Mouse (Mus musculus): Measurements from ENCODE around the gene Nfic.
A peak's percentile ranks its signal among the peaks of the same experiment; 100 is the strongest.

Nfic gene

GRCm38 (mm10) chr10:81401205-81401520, 54.3 kb downstream of the Nfic start:
- no peak for DNase-seq

DNA sequence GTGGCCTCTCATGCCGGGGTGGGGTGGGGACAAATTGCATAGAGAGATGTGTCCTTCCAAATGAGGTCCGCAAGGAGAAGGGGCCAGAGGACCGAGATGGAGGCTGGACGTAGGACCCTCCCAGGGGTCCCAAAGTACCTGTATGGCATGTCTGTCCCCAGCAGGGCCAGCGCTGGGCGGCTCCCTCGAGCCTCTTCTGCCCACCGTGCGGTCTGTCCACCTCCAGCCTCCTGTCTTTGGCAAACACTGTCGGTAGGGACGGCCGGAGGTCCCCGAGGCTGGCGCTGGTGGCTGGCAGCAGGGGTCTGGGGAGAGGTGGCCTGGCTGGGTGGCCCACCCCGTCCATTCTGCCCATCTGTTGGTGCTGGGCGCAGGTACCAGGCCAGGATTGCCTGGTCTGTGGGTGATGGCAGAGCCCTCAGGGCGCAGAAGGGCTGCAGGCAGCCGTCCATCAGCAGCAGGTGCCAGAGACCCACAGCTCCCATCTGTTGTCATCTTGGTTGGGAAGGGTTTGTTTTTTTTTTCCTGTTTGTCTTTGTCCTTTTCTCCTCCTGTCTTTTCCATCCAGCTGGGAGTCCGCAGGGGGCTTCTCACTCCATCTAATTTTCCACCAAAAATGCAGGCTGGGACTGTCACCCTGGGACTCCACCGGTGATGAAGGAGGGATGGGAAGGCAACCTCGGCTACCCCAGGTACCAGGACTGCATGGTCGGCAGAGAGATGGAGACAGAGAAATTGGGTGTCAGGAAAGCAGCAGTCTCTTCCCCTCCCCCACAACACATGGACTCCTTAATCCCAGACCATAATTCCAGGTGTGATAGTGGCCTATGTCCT, 54.8 kb downstream of the Nfic start:
- no peak for DNase-seq

DNA sequence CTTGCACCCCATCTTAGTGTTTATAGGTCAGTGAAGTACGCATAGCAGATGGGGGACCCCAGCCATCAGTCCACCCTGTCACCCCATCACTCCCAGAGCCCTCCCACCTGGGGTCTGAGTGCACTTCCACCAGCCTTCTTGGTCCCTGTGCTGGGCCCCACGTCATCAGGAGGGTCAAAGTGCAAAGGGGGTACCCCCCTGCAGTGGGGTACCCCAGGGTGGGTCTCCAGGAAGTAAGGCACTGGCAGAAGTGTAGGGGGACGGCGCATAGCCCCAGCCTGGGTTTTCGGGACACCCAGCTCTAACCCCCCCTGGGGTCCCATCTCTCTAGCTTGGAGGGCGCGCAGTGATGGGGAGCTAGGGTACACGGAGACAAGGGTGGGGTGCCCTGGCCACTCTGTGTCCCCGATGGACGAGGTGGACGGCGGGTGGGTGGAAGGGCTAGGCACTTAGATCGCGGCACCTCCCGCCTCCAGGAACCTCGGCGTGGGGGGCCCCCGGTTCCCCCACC, 55.6 kb downstream of the Nfic start:
- no peak for DNase-seq

DNA sequence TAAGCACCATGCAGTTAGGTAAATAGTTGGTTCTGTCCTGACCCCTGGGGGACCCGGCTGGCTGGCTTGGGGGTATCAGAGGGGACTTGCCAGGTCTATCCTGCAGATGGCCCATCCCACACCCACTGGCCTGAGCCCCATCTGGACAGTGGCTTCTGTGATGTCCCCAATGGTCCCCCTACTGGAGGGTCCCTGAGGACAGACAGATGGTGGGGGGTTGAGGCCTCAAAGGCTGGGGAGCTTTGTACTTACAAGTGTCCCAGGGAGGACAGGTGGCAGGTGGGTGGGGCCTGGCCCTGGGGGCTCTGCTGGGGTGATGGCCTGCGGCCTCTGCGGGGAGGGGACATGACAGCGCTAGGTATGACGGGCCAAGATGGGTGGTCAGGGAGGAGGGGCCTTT, 56.1 kb downstream of the Nfic start:
- DNase-seq: no peak

DNA sequence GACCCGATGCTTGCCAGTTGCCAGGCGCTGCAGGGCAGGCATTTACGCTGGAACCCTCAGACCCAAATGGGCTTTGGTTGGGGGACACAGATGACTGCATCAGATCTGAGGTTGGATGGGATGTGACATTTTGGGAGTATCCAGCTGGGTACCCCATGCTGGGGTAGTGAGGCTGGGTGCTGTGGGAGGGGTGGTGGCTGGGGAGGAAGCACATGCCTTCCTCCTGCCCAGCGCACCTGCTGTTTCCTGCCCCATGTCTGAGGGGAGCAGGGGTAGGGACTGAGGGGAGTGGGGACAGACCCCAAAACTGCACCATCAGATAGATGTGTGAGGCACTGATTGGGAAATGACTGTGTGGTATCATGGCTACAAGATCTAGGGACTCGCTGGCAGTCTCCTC, 58.7 kb downstream of the Nfic start:
- no peak for DNase-seq

DNA sequence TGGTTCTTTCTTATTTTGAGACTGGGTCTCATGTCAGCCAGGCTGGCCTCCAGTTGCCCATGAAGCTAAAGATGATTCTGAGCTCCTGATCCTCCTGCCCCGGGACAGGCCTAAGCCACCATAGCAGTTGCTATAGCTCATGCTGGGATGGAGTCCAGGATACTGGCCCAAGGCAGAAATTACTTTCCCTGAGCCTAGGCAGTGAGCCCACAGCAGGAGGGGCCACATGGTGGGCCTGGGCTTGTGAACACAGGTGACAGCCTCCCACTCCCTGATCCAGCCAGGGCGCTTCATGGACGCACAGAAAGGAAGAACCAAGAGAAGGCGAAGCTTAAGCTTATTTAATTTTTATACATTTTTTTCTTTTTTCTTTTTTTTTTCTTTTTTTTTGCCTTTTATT, 59.6 kb downstream of the Nfic start:
- DNase-seq: no peak

GRCm38 (mm10) chr10:81395127-81395526, 60.3 kb downstream of the Nfic start:
- DNase-seq: peak; percentile 82

GRCm38 (mm10) chr10:81393456-81394063, 61.9 kb downstream of the Nfic start:
- no peak for DNase-seq

DNA sequence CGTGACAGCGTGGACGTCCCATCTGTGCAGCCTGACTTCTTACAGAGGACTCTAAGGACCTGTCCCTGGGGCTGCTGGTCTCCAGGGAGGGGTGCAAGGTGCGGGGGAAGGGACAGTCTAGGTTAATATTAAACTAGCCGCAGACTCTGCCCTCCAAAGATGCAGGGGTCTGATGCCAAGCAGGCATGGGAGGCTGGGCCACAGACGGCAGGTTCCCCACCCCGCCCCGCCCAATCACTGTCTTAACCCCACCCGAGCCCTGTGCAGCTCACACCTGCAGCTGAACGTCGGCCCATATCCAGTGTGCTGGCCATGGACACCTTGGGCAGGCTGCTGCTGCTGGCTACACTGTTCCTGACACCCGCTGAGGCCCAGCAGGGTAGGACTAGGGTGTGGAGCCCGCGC, 62.7 kb downstream of the Nfic start, which contains the start of gene Smim24:
Gene Smim24, plus strand, starts transcription at position 271 of the 405 bp plus-strand sequence.
- DNase-seq: no peak

DNA sequence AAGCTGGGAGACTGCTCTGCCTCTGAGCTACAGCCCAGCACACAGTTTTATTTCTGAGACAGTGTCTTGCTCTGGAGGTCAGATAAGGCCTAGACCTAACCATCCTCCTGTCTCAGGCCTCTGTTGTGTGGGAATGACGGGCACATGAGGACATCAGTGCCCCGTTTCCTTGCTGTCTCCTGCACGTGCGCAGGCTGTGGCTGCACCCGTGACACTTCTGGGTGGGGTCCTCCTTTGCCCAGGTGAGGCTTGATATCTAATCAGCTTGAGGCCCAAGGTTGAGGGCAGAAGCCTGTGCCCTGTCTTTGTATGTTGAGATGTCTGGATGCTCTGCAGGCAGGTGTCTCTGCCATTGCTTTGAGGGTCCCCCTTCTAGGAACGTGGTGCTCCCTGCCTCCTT, 63.2 kb downstream of the Nfic start:
- no peak for DNase-seq

GRCm38 (mm10) chr10:81390678-81390965, 64.8 kb downstream of the Nfic start:
- DNase-seq: no peak

DNA sequence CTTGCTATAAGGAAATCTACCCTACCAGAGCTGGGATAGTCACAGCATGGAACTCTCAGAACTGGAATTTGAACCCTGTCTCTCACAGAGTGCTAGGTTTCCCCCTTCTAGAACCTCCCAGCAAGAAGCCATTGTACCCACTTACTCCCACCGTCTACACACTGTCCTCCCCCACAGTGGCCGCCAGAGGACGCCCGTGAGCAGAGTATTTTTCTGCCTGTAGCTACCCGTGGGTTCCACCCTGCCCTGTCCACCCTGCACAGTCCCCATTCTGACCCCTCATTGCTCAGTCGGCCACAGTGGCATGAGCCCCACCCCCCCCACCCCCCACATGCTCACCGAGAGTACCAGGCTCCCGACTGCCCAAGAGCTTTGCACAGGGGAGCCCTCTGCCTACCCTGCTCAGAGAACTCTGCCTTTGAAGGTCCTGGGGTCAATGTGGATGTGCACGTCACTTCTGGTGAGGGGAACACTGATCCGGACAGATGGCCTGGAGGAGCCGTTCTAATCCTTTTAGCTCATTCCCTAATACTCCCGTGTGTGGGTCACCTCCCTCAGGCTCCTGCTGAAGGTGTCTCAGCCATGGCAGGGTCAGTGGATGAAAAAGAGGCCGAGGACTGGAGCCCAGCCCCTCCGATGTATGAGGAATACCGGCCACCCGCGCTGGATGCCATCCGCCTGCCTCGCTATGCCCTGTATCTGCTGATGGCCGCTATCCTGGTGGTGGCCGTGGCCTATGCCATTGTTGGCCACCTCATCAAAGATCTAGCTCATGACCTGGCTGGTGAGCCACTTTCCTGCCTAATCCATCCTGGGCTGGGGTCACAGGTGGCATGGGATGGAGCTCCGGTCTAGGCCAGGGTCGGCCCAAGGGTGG, 65.4 kb downstream of the Nfic start:
- peak; percentile 84 for DNase-seq

GRCm38 (mm10) chr10:81389373-81389772, 66.1 kb downstream of the Nfic start:
- DNase-seq: no peak

DNA sequence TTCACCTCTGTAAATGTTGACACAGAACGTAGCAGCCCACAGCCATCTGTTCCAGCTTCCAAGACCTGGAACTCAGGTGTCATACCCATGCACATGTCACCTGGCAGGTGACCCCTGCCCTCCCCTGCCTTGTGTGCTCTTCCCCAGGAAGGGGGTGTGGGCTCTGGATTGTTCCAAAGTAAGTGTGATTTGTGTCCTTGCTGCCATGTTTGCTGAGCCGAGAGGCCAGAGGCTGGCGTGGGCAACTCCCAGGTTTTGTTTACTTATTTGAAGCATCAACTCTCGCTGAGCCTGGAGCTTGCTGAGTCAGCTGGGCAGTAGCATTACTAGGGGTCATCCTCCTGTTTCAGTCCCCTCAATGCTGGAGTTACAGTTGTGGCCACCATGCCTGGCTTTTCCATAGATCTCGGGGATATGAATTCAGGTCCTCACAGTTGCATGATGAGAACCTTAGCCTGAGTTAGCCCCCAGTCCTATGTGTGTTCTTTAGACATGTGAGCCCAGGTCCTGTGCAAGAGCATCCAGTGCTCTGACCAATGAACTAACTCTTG, 66.9 kb downstream of the Nfic start, which contains the start of gene Gm48552:
Gene Gm48552, plus strand, starts transcription at position 501 of the 551 bp plus-strand sequence.
- no peak for DNase-seq

DNA sequence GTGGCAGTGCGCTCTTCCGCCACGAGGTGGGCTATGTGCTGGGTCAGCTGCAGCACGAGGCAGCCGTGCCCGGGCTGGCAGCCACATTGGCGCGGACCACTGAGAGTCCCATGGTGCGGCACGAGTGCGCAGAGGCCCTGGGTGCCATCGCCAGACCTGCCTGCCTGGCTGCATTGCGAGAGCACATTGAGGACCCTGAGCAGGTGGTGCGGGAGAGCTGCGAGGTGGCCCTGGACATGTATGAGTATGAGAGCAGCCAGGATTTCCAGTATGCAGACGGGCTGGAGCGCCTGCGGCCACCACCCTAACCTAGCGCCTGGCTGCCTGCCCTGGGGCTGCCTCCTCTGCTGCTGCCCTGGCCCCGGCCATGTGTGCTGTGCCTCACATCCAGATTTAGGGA, 67.7 kb downstream of the Nfic start:
- DNase-seq: no peak

DNA sequence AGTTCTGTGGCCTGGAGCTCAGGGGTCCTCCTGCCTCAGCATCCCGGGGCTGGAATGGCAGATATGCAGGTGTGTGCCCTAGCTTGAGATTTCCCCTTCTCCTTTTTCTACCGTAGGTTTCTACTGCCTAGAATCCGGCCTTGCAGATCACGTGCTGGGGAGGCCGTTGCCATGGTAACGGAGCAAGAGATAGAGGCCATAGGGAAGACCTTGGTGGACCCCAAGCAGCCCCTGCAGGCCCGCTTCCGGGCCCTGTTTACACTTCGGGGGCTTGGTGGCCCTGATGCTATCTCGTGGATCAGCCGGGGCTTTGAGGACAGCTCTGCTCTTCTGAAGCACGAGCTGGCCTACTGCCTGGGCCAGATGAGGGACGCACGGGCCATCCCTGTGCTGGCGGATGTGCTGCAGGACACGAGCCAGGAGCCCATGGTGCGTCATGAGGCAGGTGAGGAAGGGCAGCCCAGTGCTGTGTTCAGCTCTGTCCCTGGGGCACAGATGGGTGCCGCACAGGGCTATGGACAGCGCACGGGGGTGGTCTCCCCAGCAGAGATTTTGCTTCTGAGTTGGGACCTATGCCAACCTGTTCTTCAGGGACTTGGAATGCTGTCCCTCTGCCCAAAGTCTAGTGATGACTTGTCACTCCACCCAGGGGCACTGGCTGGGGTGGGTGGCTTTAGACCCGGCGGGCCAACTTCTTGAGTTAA, 69.7 kb downstream of the Nfic start:
- DNase-seq: no peak

- no peak for DNase-seq
These were observed 70.8 kb downstream of the Nfic start for GRCm38 (mm10) chr10:81384605-81384982.

- peak; percentile 99 for DNase-seq
These were observed 71.4 kb downstream of the Nfic start, which contains the start of the genes Dohh and Gm48551 for GRCm38 (mm10) chr10:81383802-81384604. Gene Dohh (plus strand): TSS chr10:81384428. Gene Gm48551 (plus strand): TSS chr10:81384466.

GRCm38 (mm10) chr10:81382039-81382438, 73.4 kb downstream of the Nfic start:
- no peak for DNase-seq

DNA sequence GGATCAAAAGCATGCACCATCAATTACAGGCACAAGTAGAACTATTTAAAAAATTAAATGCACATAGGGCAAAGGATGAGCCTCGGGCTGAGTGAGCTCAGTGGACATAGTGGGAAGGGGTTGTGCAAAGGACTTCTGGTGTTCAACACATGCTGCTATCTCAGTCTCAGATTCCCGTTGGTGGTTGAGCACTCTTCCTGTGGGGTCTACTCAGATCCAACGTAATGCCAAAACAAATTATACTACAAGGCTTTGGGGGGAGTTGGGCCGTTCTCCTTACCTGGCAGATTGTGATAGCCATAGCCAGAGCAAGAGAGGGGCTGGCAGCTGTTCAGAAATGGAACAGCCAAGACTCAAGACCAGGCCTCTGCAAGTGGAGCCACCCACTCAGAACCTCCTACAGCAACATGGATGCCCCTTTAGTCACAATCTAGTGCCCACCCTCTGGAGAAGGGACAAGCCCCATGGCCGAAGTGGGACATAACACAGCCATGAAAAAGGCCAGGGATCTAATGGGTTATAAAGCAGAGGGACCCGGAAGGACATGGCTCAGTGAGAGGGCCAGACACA, 75.5 kb downstream of the Nfic start:
- no peak for DNase-seq

DNA sequence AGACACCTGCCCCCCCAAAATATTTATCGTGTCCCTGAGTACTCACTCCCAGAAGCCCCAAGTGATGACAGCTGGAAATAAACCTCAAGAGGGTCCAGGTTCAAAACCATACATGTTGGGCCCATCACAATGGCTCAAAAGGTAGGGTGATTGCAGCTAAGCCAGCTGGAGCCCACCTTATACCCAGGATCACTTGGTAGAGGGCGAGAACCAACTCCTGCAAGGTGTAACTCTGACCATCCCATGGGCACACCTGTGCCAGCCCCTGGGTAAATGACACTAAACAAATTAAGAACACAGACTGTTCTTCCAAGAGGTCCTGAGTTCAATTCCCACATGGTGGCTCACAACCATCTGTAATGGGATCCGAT, 76.3 kb downstream of the Nfic start:
- no peak for DNase-seq

Measured in right cerebral cortex, postnatal 4 days (tissue).